Comparison of ENCODE assay signal across 1 mouse cellular context in genomic region chr8:95054438-95054837, GRCm38 (mm10).
TF ChIP-seq lines count a peak whose summit lies in the region.

No protein-coding gene starts in this region.

TF ChIP-seq in MEL, 35 proteins besides CTCF, POLR2A, EP300 and RAD21:
- no peak for TF ChIP-seq ZNF384 (IDR thresholded peaks at IDR 0.05; ENCODE audit: low read depth, low read length)
- no peak for TF ChIP-seq POLR2AphosphoS5 (IDR thresholded peaks at IDR 0.05; ENCODE audit: borderline replicate concordance, low read depth, low read length)
- no peak for TF ChIP-seq CHD2 (IDR thresholded peaks at IDR 0.05; ENCODE audit: low read length)
- TF ChIP-seq MAX (IDR thresholded peaks at IDR 0.05; ENCODE audit: low read length) = no peak
- no peak for TF ChIP-seq KAT2A (conservative IDR thresholded peaks at IDR 0.05; ENCODE audit: low read depth, low read length)
- TF ChIP-seq MAFK (IDR thresholded peaks at IDR 0.05; ENCODE audit: borderline replicate concordance, low read depth, low read length) = no peak
- TF ChIP-seq UBTF (IDR thresholded peaks at IDR 0.05; ENCODE audit: borderline replicate concordance, insufficient read depth, low read depth, low read length) = no peak
- no peak for TF ChIP-seq ZMIZ1 (IDR thresholded peaks at IDR 0.05; ENCODE audit: low read depth, low read length)
- TF ChIP-seq JUND (IDR thresholded peaks at IDR 0.05; ENCODE audit: low read depth, low read length) = no peak
- no peak for TF ChIP-seq MXI1 (IDR thresholded peaks at IDR 0.05; ENCODE audit: low read depth, low read length)
- no peak for TF ChIP-seq ELF1 (IDR thresholded peaks at IDR 0.05; ENCODE audit: low read depth, low read length)
- TF ChIP-seq HCFC1 (IDR thresholded peaks at IDR 0.05; ENCODE audit: low read depth, low read length) = no peak
- TF ChIP-seq MEF2A (IDR thresholded peaks at IDR 0.05; ENCODE audit: extremely low read depth, insufficient replicate concordance, low read depth, low read length, poor library complexity, severe bottlenecking) = no peak
- no peak for TF ChIP-seq GABPA (IDR thresholded peaks at IDR 0.05; ENCODE audit: low read depth, low read length)
- TF ChIP-seq USF2 (IDR thresholded peaks at IDR 0.05; ENCODE audit: borderline replicate concordance in 1 of 2, insufficient read depth in 1 of 2, low read depth in 1 of 2, low read length in 2 of 2) = no peak
- no peak for TF ChIP-seq TBP (IDR thresholded peaks at IDR 0.05; ENCODE audit: low read depth, low read length)
- TF ChIP-seq ZC3H11A (IDR thresholded peaks at IDR 0.05; ENCODE audit: low read depth, low read length) = no peak
- TF ChIP-seq POLR2AphosphoS2 (IDR thresholded peaks at IDR 0.05; ENCODE audit: low read length) = no peak
